Mouse (Mus musculus) 416B (cell line): Measurements from ENCODE around the gene Tnfaip2.

Experiments used
- DNase-seq: peaks from one replicate; pipeline ENCODE4 v3.0.0; 2011; ENCODE audit warnings: low read depth

Gene Tnfaip2

DNA sequence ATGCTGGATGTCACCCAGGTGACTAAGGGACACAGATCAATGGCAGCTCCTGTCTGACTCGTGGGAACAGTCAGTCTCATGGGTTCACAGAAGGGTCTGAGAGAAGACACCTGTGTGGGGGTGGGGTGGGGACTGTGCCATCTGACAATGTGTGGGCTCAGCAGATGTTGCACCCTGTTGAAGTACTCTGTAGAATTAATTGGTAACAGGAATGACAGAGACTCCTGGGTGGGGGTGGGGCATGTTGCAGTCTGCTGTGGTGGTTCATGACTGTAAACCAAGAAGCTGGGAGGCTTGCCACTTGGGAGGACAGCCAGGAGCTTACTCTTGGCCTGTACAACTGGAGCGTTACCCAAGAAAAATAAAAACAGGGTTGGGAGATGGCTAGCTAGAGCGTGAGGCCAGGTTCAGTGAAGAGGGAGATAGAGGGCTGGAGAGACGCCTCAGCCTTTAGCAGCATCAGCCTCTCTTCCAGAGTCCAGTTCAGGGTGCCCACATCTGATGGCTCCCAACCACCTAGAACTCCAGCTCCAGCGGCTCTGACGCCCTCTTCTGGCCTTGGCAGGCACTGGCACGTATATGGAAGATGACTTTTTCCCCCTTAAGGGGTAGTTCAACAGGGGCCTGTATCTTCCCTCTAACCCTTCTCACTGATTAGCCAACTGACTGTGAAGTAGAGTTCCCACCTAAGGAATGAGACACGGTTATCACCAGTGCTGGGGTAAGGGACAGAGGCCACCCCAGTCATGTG lies 32.8 kb downstream of the Tnfaip2 start:
- no peak for DNase-seq

GRCm38 (mm10) chr12:111478924-111479323 lies 36.7 kb downstream of the Tnfaip2 start:
- DNase-seq = no peak

DNA sequence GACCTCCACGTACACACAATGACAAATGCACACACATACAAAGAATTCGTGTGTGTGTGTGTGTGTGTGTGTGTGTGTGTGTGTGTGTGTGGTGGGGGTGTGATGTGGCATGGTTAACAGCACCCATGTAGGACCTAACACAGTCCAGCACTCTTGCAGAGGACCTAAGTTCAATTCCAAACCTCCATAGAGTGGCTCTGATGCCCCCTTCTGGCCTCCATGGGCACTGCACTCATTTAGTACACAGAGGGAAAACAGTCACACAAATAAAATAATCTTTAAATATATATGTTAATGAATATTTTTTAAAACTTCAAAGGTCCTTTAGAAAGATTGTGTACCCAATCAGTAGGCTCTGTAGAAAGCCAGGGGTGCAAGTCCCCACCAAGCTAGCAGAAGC lies 37.6 kb downstream of the Tnfaip2 start:
- peak; percentile 56 for DNase-seq

- no peak for DNase-seq
Observed at GRCm38 (mm10) chr12:111485046-111485651, 42.9 kb downstream of the Tnfaip2 start.

- no peak for DNase-seq
Observed at GRCm38 (mm10) chr12:111485652-111486306, 43.5 kb downstream of the Tnfaip2 start, which contains the start of gene Gm266. Gene Gm266 (minus strand): TSS chr12:111485823.

GRCm38 (mm10) chr12:111486455-111486854 lies 44.2 kb downstream of the Tnfaip2 start:
- DNase-seq = no peak

- DNase-seq = no peak
Observed at GRCm38 (mm10) chr12:111489261-111489865, 47.1 kb downstream of the Tnfaip2 start.

GRCm38 (mm10) chr12:111494931-111495330 lies 52.7 kb downstream of the Tnfaip2 start:
- DNase-seq = no peak

DNA sequence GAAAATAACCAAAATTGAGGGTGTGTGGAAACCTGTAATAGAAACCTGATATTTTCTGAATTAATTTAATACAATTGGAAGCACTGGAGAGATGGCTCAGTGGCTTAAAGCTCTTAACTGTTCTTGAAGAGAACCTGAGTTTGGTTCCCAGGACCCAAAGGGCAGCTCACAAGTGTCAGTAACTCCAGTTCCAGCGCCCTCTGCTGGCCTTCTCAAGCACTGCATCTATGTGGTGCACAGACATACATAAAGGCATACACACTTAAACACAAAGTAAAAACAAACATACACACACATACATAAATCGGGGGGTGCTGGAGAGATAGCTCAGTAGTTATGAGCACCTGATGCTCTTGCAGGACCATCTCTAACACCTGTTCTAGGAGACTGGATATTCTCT lies 54.8 kb downstream of the Tnfaip2 start:
- DNase-seq = peak; percentile 50

- DNase-seq = no peak
Observed at GRCm38 (mm10) chr12:111499617-111500016, 57.3 kb downstream of the Tnfaip2 start.

DNA sequence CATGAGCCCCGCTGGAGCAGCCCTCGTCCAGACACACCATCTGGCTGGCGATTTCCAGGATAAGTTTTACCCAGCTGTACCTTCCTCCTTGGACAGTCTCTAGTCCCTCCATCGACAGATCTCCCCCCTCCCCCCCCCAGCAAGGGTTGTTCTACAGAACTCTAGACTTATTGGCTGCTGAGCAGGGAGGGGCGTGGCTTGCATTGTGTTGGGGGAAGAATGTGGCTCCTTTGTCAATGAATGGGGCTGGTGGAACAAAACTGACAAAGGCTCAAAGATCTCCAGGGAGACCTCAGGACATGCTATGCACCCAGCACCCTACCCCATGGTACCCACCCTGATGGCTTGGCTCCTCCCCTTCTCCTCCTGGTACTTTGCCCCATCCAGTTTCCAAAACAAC lies 58.5 kb downstream of the Tnfaip2 start:
- DNase-seq = no peak

GRCm38 (mm10) chr12:111503063-111503567 lies 60.8 kb downstream of the Tnfaip2 start:
- peak; percentile 8 for DNase-seq

GRCm38 (mm10) chr12:111503571-111503970 lies 61.3 kb downstream of the Tnfaip2 start:
- DNase-seq = no peak
